Mouse (Mus musculus): ENCODE measurements around the gene Adora3. TPM values are rescaled to one million over a fixed set of nuclear protein-coding genes. Genes with fewer than 3 reads are reported as not detected.

Gene Adora3
- polyA plus RNA-seq, 1 experiment, result 0.52 TPM

DNA sequence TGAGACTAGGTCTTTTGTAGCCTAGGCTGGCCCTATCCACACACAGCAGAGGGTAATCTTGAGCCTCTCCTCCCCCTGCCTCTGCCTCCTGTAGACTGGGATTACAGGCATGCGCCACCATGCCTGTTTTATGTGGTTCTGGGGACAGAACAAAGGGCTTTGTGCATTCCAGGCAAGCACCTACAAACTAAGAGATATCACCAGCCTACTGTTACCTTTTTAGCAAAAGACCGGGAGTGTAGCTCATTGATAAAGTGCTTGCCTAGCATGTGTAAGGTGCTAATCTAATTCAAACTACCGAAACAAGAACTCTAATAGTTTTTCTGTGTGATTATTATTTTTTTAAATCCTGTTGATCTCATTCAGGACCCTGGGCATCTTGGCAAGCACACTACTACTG, 33.8 kb upstream of the Adora3 start:
- H3K4me3 ChIP-seq (replicated peaks; ENCODE audit: insufficient read depth, low read depth, low read length), result no peak overlapping the region
- TF ChIP-seq CTCF (IDR thresholded peaks at IDR 0.05; ENCODE audit: borderline replicate concordance, insufficient read depth, low read depth, low read length) (no peak), POLR2A (IDR thresholded peaks at IDR 0.05; ENCODE audit: borderline replicate concordance, insufficient read depth, low read length) (no peak)

DNA sequence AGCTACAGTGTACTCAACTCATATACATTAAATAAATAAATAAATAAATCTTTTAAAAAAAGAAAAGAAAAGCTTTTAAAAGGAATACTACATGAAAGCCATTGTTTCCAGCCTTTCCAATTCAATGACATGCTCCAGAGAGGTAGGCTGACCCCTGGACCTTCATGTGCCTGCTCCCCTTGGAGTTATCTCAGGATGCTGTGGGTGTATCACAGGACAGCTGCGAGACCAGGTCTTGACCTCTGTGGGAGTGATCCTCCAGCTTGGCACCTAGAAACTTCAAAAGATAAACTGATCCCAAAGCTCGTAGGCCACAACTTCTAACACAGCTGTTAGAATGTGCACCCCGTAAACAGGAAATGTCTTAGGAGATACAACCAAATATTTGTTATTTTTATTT, 32.0 kb upstream of the Adora3 start:
- Histone ChIP-seq H3K27ac (ENCODE audit: insufficient read depth, low read length) (no peak overlapping the region), H3K4me1 (ENCODE audit: control insufficient read depth, insufficient read depth, low read length) (no peaks in the 10 kb centered on the region), H3K4me3 (replicated peaks; ENCODE audit: insufficient read depth, low read depth, low read length) (no peak overlapping the region), H3K27me3 (ENCODE audit: control insufficient read depth, insufficient read depth, low read length) (no peaks in the 10 kb centered on the region)
- WGBS, result 91% methylated on average over 3 of the region's 3 CpGs
- no peak for TF ChIP-seq CTCF (IDR thresholded peaks at IDR 0.05; ENCODE audit: borderline replicate concordance, insufficient read depth, low read depth, low read length)
- no peak for TF ChIP-seq POLR2A (IDR thresholded peaks at IDR 0.05; ENCODE audit: borderline replicate concordance, insufficient read depth, low read length)
- no peak for DNase-seq

More for the DNA sequence above, 33.8 kb upstream of the Adora3 start:
- H3K27me3 ChIP-seq (ENCODE audit: control insufficient read depth, insufficient read depth, low read length), result no peaks in the 10 kb centered on the region
- H3K27ac ChIP-seq (ENCODE audit: insufficient read depth, low read length), result no peak overlapping the region
- 92% methylated on average over 3 of the region's 3 CpGs for WGBS
- no peaks in the 10 kb centered on the region for H3K4me1 ChIP-seq (ENCODE audit: control insufficient read depth, insufficient read depth, low read length)
- no peak for DNase-seq

DNA sequence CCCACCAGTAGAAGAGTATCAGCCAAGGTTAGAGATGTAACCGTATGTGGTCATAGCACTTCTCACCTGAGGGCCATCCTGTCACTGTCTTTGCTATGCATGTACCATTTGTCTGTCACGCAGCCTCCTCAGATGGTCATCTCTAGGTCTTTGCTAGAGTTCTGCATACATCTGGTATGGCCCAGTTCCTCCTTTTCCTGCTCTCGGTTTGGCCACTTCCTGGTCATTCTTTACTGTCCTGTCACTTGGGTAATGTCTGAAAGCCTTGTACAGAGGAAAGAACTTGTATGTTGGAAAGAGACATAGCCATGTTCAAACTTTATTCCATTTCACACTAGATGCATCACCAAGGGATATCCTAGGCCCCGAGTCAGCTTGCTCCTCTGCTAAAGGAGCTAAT, 30.8 kb upstream of the Adora3 start:
- no peak overlapping the region for H3K27ac ChIP-seq (ENCODE audit: insufficient read depth, low read length)
- no peaks in the 10 kb centered on the region for H3K27me3 ChIP-seq (ENCODE audit: control insufficient read depth, insufficient read depth, low read length)
- no peak overlapping the region for H3K4me3 ChIP-seq (replicated peaks; ENCODE audit: insufficient read depth, low read depth, low read length)
- no peak for DNase-seq
- WGBS, result 88% methylated on average over 4 of the region's 4 CpGs
- no peaks in the 10 kb centered on the region for H3K4me1 ChIP-seq (ENCODE audit: control insufficient read depth, insufficient read depth, low read length)
- no peak for TF ChIP-seq POLR2A (IDR thresholded peaks at IDR 0.05; ENCODE audit: borderline replicate concordance, insufficient read depth, low read length)

DNA sequence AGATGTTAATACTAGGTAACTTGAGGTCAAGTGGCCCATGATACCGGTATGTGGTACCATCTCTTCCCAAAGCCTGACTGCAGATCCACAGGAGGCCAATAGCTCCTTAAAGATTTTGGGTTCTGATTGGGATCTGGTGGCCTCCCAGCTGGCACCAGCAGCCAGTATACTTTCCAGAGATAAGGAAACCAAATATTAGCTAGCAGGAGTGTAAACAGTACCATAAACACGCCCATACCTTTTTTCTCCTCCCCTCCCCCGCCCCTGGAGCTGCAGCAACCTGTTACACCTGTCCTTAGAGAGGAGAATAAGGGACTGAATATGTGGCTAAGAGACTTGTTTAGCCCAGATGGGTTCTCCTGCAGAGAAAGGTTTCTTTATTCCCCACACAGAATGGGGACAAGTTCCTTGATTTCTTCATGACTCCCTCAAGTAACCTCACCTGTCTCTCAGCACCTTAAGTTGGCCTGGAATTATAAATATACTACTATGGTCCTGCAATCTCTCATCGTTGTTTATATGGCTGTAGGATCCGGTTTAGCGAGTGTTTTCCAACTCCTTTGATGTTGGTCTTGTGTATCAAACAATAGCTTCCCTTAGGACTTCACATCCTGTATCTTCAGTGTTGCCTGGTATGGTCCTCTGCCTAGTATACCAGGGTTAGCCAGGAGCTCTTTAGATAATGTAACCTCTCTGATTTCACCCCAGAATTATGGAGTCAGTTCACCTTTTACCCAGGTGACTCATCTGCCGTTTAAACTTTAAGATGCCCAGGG, 24.2 kb upstream of the Adora3 start:
- TF ChIP-seq CTCF (IDR thresholded peaks at IDR 0.05; ENCODE audit: borderline replicate concordance, insufficient read depth, low read depth, low read length), result no peak
- TF ChIP-seq POLR2A (IDR thresholded peaks at IDR 0.05; ENCODE audit: borderline replicate concordance, insufficient read depth, low read length), result no peak
- DNase-seq, result no peak
- 70% methylated on average over 7 of the region's 7 CpGs for WGBS
- H3K4me1 ChIP-seq (ENCODE audit: control insufficient read depth, insufficient read depth, low read length), result no peaks in the 10 kb centered on the region
- no peak overlapping the region for H3K4me3 ChIP-seq (replicated peaks; ENCODE audit: insufficient read depth, low read depth, low read length)
- no peaks in the 10 kb centered on the region for H3K27me3 ChIP-seq (ENCODE audit: control insufficient read depth, insufficient read depth, low read length)
- no peak overlapping the region for H3K27ac ChIP-seq (ENCODE audit: insufficient read depth, low read length)

DNA sequence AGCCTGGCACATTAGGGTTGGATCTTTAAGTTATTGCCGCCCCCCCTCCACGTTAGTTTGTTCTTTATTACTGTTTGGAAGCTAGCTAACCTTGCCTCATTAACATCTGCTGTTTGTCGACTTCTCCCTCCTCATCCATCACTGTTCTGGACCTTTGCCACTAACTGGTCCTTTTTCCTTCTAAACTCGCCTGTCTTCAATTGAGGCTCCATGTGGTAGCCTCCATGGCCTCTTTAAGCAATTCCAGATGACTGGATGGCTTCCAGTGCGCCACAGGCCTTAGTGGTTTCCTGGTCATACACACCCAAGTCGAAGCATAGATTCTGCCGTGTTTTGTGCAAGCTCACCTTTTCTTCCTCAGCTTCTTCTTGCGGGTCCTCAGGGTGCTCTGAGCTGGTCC, 16.9 kb upstream of the Adora3 start:
- Histone ChIP-seq H3K27ac (ENCODE audit: insufficient read depth, low read length) (no peak overlapping the region), H3K4me3 (replicated peaks; ENCODE audit: insufficient read depth, low read depth, low read length) (no peak overlapping the region), H3K27me3 (ENCODE audit: control insufficient read depth, insufficient read depth, low read length) (no peaks in the 10 kb centered on the region), H3K4me1 (ENCODE audit: control insufficient read depth, insufficient read depth, low read length) (no peaks in the 10 kb centered on the region)
- 50% methylated on average over 8 of the region's 8 CpGs for WGBS
- DNase-seq, result no peak
- TF ChIP-seq CTCF (IDR thresholded peaks at IDR 0.05; ENCODE audit: borderline replicate concordance, insufficient read depth, low read depth, low read length) (no peak), POLR2A (IDR thresholded peaks at IDR 0.05; ENCODE audit: borderline replicate concordance, insufficient read depth, low read length) (no peak)

DNA sequence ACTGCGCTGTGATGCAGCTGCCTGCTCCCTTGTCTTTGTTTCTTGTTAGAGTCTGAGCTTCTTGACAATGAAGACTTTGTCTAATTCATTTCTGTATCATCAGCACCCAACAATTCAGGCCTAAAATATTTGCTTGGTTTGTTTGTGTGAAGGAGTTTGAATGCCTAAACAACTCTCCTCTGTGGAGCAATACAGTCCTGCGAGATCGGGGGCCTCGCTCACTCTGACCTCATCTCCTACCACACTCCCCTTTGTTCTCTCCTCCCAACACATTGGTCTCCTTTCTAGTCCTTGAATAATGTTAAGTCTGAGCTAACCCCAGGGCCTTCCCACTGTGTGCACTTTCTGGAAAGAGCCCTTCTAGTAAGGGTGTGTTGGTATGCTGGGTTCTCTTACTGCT, 15.9 kb upstream of the Adora3 start:
- H3K27me3 ChIP-seq (ENCODE audit: control insufficient read depth, insufficient read depth, low read length), result no peaks in the 10 kb centered on the region
- no peak for TF ChIP-seq CTCF (IDR thresholded peaks at IDR 0.05; ENCODE audit: borderline replicate concordance, insufficient read depth, low read depth, low read length)
- TF ChIP-seq POLR2A (IDR thresholded peaks at IDR 0.05; ENCODE audit: borderline replicate concordance, insufficient read depth, low read length), result no peak
- no peak overlapping the region for H3K27ac ChIP-seq (ENCODE audit: insufficient read depth, low read length)
- WGBS, result 93% methylated on average over 4 of the region's 4 CpGs
- no peaks in the 10 kb centered on the region for H3K4me1 ChIP-seq (ENCODE audit: control insufficient read depth, insufficient read depth, low read length)
- H3K4me3 ChIP-seq (replicated peaks; ENCODE audit: insufficient read depth, low read depth, low read length), result no peak overlapping the region
- peak in 1 of 2 experiments; percentile 2 for DNase-seq

DNA sequence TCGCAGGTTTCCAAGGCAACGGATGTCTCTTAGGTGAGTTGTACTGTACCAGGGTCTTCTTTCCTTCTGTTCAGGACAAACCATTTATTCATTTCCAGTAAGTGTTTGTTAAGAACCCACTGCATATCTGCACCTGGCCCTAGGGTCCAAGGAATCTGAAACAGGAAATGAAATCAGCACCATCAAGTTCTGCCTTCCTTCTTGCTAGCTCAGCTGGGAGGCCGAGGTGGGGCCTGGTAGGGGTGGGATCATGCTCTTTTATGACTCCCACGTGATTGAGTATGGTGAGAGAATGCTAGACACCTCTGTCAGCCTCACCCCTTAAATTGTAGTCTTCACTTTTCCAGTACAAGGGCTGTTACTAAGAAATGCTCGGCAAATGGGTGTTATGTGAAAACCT, 13.1 kb upstream of the Adora3 start:
- no peak overlapping the region for H3K4me3 ChIP-seq (replicated peaks; ENCODE audit: insufficient read depth, low read depth, low read length)
- no peaks in the 10 kb centered on the region for H3K27me3 ChIP-seq (ENCODE audit: control insufficient read depth, insufficient read depth, low read length)
- WGBS, result 74% methylated on average over 5 of the region's 5 CpGs
- H3K4me1 ChIP-seq (ENCODE audit: control insufficient read depth, insufficient read depth, low read length), result no peaks in the 10 kb centered on the region
- no peak overlapping the region for H3K27ac ChIP-seq (ENCODE audit: insufficient read depth, low read length)
- TF ChIP-seq CTCF (IDR thresholded peaks at IDR 0.05; ENCODE audit: borderline replicate concordance, insufficient read depth, low read depth, low read length) (no peak), POLR2A (IDR thresholded peaks at IDR 0.05; ENCODE audit: borderline replicate concordance, insufficient read depth, low read length) (no peak)
- no peak for DNase-seq

DNA sequence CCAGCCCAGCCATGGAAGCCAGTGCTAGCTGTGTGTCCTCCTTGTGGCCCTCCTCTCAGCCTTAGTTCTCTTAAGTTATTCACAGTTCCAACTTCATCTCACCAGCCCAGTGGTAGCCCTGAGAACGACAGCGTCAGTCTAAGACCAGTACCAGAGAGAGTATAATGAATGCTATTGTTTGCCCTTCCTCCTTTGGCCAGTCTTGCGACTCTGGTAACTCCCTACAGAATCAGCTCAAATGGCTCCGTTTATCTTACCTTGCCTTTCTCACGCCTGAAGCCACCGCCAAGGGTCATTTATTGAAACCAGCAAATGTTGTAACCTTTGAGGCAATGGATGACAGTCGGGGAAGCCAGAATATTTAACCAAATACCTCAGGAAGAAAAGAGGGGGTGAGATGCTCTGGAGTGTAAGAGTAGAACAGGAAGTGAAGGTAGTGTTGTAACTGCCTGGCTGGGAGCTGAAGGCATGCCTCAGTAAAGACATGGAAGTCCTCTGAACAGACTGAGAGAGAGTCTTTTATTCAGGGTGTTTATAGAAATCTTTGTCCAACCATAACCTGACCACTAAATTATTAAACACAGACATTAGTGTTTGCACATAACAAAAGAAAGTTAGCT, 8.8 kb upstream of the Adora3 start:
- TF ChIP-seq CTCF (IDR thresholded peaks at IDR 0.05; ENCODE audit: borderline replicate concordance, insufficient read depth, low read depth, low read length) (no peak), POLR2A (IDR thresholded peaks at IDR 0.05; ENCODE audit: borderline replicate concordance, insufficient read depth, low read length) (no peak)
- DNase-seq, result no peak
- Histone ChIP-seq H3K4me3 (replicated peaks; ENCODE audit: insufficient read depth, low read depth, low read length) (no peak overlapping the region), H3K27me3 (ENCODE audit: control insufficient read depth, insufficient read depth, low read length) (no peaks in the 10 kb centered on the region), H3K27ac (ENCODE audit: insufficient read depth, low read length) (no peak overlapping the region), H3K4me1 (ENCODE audit: control insufficient read depth, insufficient read depth, low read length) (no peaks in the 10 kb centered on the region)
- 44% methylated on average over 7 of the region's 7 CpGs for WGBS
